Mouse (Mus musculus) heart, adult 2 months (tissue): ENCODE data around the gene Ercc1.

Source experiments
- CTCF ChIP-seq: fragments of 200-600 bp; IDR thresholded peaks from 2 replicates; pipeline ENCODE4 v1.8.1; 2022; ENCODE audit warnings: antibody characterized with exemption, mild to moderate bottlenecking, moderate library complexity
- EP300 ChIP-seq: fragments of 200-500 bp; IDR thresholded peaks from 2 replicates; pipeline ENCODE4 v1.6.1; 2011; ENCODE audit warnings: low read depth, low read length, control low read depth; ENCODE audit not compliant: insufficient read depth
- POLR2A ChIP-seq: fragments of 200-500 bp; IDR thresholded peaks from 2 replicates; pipeline ENCODE4 v1.6.1; 2011; ENCODE audit warnings: mild to moderate bottlenecking, low read depth, low read length, control low read depth; ENCODE audit not compliant: insufficient read depth

DNA sequence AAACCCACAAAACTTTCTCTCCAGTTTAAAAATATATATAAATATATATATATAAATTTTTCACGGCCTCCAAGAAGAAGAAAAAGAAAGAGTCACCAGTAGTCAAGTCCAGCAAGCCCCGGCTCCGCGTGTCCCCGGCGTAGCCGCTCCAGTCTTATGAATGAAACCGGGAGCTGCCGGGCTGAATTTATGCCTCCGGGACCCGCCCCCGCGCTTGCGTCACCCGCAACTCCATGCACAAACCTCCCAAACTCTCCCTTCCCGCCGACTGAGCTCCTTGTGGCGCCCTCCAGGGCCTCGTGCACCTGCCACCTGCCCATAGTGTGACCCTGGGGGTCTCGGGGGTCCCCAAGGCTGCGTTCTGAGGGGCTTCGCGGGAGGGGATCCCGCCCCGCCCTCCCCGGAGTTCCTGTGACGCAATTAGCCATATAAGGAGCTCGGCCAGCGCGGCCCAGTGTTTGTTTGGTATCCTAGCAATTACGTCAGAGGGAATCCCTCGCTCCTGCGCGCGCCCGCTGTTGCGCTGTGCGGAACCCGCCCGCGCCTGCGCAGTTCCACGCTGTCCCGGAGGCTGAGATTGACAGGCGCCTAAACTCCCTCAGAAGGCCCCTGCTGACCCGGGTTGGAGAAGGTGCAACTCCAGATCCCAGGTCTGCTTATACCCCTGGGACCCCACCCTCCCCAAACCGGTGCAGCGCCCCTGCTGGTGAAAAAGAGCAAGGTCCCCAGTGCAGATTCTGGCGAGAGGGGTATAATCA is 34.5 kb upstream of the Ercc1 start, which contains the start of gene Fosb:
- 0 out of 2 replicates have a peak, but pooled peaks have one; percentile 16 for TF ChIP-seq EP300
- peak; percentile 65 for TF ChIP-seq CTCF
- TF ChIP-seq POLR2A: peak; percentile 61; the same call in 1 of the 2 replicates
